Comparison of ENCODE assay signal across 22 mouse cellular contexts in the genomic region with DNA sequence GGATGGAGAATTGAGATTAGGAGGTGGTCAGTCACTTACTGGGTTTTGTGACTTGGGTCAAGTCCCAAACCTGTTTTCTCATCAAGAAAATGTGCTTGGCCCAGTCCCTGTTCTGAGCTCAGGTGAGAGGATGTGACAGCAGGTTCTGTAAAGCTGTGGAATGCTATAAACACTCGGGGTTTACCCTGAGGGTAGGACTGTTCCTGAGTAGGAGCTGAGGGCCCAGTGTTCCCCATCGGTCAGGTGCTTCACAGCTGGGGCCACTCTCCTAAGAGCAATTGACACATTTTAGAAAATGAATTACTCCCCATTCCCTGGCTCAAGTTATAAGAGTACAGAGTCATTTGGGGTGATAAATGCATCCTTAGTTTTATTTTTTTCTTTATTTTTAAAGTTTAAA.
"Had no signal": no experiment of that assay in that cellular context is flagged by ENCODE, and none has a peak within 500 bp of the region (broad histone marks: within the 10 kb centered on the region; RNA-seq: fewer than 3 reads in every experiment).

No protein-coding gene starts in this region.

- H3K9ac ChIP-seq: heart, embryonic 12.5 days; hindbrain, embryonic 12.5 days; hindbrain, embryonic 14.5 days; intestine, embryonic 15.5 days; limb, embryonic 12.5 days; liver, embryonic 13.5 days; liver, embryonic 15.5 days had no signal

- DNase-seq: gastrocnemius, adult 2 months; gastrocnemius, postnatal 10 days; gastrocnemius, postnatal 25 days; heart, adult 18-20 months; heart, postnatal 10 days; heart, postnatal 4 days; liver; liver, embryonic 13.5 days had no signal

- H3K9me3 ChIP-seq: heart, embryonic 10.5 days; heart, embryonic 12.5 days; hindbrain, embryonic 10.5 days; hindbrain, embryonic 12.5 days; intestine, embryonic 15.5 days; limb, embryonic 10.5 days; limb, embryonic 12.5 days; liver, embryonic 13.5 days; liver, embryonic 15.5 days had no signal

- H3K4me1 ChIP-seq: intestine, embryonic 15.5 days; liver, embryonic 13.5 days; liver, embryonic 15.5 days had no signal

- ATAC-seq: forebrain, embryonic 16.5 days; hindbrain, embryonic 16.5 days; intestine, embryonic 15.5 days; intestine, postnatal 0 days had no signal

- H3K36me3 ChIP-seq: heart, embryonic 10.5 days; heart, embryonic 12.5 days; hindbrain, embryonic 12.5 days; intestine, embryonic 15.5 days; limb, embryonic 10.5 days; liver, embryonic 13.5 days; liver, embryonic 15.5 days had no signal

- H3K4me2 ChIP-seq: heart, embryonic 12.5 days; hindbrain, embryonic 12.5 days; hindbrain, embryonic 14.5 days; intestine, embryonic 15.5 days; limb, embryonic 12.5 days; liver, embryonic 13.5 days; liver, embryonic 15.5 days had no signal

- H3K27me3 ChIP-seq: heart, embryonic 12.5 days; hindbrain, embryonic 12.5 days; intestine, embryonic 15.5 days; liver, embryonic 13.5 days; liver, embryonic 15.5 days had no signal

- H3K27ac ChIP-seq: gastrocnemius, adult 2 months; heart, embryonic 10.5 days; hindbrain, embryonic 10.5 days; hindbrain, embryonic 12.5 days; hindbrain, embryonic 14.5 days; intestine, embryonic 15.5 days; layer of hippocampus, adult 2 months; left cerebral cortex, adult 2 months; limb, embryonic 10.5 days; limb, embryonic 12.5 days; liver, embryonic 13.5 days; liver, embryonic 15.5 days had no signal

- H3K4me3 ChIP-seq: gastrocnemius, adult 2 months; heart, embryonic 10.5 days; heart, embryonic 12.5 days; hindbrain, embryonic 10.5 days; hindbrain, embryonic 12.5 days; intestine, embryonic 15.5 days; layer of hippocampus, adult 2 months; left cerebral cortex, adult 2 months; limb, embryonic 10.5 days; limb, embryonic 12.5 days; liver, embryonic 13.5 days; liver, embryonic 15.5 days had no signal
